Mouse (Mus musculus): ENCODE measurements around the gene Ogg1. TPM values are rescaled to one million over a fixed set of nuclear protein-coding genes. Genes with fewer than 3 reads are reported as not detected.

The Ogg1 gene
- polyA plus RNA-seq, 2 experiments = 4.5 to 8.0 TPM

DNA sequence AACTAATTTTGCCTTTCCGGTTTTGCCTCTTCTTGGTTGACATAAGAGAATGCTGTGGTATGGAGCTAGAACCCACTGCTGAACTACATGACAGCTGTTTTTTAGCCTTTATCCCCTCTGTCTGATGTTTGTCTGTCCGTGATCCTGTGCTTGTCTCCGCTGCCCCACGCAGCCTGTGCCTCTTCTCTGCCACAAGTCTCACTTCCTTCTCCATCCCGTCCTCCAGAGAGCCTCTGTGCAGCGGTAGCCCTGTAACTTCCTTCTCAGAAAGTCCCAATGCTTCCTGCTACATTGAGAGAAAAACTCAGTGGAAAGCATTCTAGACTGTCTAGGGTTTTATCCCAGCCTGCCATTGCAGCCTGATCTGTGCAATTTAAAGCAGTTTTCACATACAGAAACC lies 52.5 kb downstream of the Ogg1 start:
- no peak for TF ChIP-seq CTCF (IDR thresholded peaks at IDR 0.05; ENCODE audit: low read depth)
- no peak for TF ChIP-seq EP300 (IDR thresholded peaks at IDR 0.05; ENCODE audit: low read depth)

DNA sequence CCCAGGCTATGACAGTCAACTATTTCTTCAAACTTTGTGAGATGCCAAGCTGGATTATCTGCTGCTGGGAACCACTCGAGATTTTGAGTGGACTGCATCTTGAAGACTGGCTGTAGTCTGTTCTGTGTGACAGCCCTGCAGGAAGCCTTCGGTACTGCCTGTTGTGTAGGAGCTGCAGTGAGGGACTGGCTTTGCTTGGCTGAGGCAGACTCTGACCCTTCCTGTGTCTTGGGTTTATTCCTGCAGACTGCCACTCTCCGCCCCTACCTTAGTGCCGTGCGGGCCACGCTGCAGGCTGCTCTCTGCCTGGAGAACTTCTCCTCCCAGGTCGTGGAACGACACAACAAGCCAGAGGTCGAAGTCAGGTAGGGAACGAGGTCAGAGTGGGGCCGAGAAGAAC lies 53.7 kb downstream of the Ogg1 start:
- TF ChIP-seq EP300 (IDR thresholded peaks at IDR 0.05; ENCODE audit: low read depth) = no peak
- peak; percentile 33; the same call in 1 of the 2 replicates for TF ChIP-seq CTCF (IDR thresholded peaks at IDR 0.05; ENCODE audit: low read depth)
- H3K4me3 ChIP-seq (ENCODE audit: insufficient read depth in 1 of 2, low read depth in 2 of 2, low read length in 2 of 2) = no peak overlapping the region
- DNase-seq (ENCODE audit: low read depth in 3 of 3, low spot score in 3 of 3) = no peak
- 87% methylated on average over 11 of the region's 11 CpGs for WGBS (ENCODE audit: insufficient replicate concordance)
- H3K4me2 ChIP-seq (ENCODE audit: low read depth) = no peak overlapping the region; the same call in 1 of the 2 replicates
- H3K36me3 ChIP-seq (replicated peaks; ENCODE audit: control insufficient read depth, insufficient read depth, low read depth) = peaks cover 50% of the 10 kb centered on the region
- H3K27me3 ChIP-seq (ENCODE audit: control insufficient read depth, insufficient read depth, low read length) = no peaks in the 10 kb centered on the region
- H3K27ac ChIP-seq = no peak overlapping the region
- no peak overlapping the region for H3K9ac ChIP-seq (replicated peaks)
- H3K9me3 ChIP-seq (ENCODE audit: control insufficient read depth, low read length) = no peaks in the 10 kb centered on the region
- H3K4me1 ChIP-seq (replicated peaks; ENCODE audit: control insufficient read depth in 2 of 2, insufficient read depth in 2 of 2, low read length in 1 of 2) = peaks cover 16 to 17% of the 10 kb centered on the region in 2 experiments
- no peak for ATAC-seq (ENCODE audit: insufficient read depth)

More for the DNA sequence above, 52.5 kb downstream of the Ogg1 start:
- 29% methylated on average over 6 of the region's 6 CpGs for WGBS (ENCODE audit: insufficient replicate concordance)
- no peak overlapping the region; the same call in 1 of the 2 replicates for H3K27ac ChIP-seq
- ATAC-seq (ENCODE audit: insufficient read depth) (no peak), DNase-seq (ENCODE audit: low read depth in 3 of 3, low spot score in 3 of 3) (no peak)
- no peaks in the 10 kb centered on the region for H3K27me3 ChIP-seq (ENCODE audit: control insufficient read depth, insufficient read depth, low read length)
- H3K4me3 ChIP-seq (ENCODE audit: insufficient read depth in 1 of 2, low read depth in 2 of 2, low read length in 2 of 2) = peak overlapping the region; percentile 91 to 100
- peaks cover 47% of the 10 kb centered on the region for H3K36me3 ChIP-seq (replicated peaks; ENCODE audit: control insufficient read depth, insufficient read depth, low read depth)
- H3K4me2 ChIP-seq (ENCODE audit: low read depth) = peak overlapping the region; percentile 98
- H3K4me1 ChIP-seq (replicated peaks; ENCODE audit: control insufficient read depth in 2 of 2, insufficient read depth in 2 of 2, low read length in 1 of 2) = peaks cover 16 to 17% of the 10 kb centered on the region in 2 experiments
- no peaks in the 10 kb centered on the region for H3K9me3 ChIP-seq (ENCODE audit: control insufficient read depth, low read length)
- peak overlapping the region; percentile 99 for H3K9ac ChIP-seq (replicated peaks)

DNA sequence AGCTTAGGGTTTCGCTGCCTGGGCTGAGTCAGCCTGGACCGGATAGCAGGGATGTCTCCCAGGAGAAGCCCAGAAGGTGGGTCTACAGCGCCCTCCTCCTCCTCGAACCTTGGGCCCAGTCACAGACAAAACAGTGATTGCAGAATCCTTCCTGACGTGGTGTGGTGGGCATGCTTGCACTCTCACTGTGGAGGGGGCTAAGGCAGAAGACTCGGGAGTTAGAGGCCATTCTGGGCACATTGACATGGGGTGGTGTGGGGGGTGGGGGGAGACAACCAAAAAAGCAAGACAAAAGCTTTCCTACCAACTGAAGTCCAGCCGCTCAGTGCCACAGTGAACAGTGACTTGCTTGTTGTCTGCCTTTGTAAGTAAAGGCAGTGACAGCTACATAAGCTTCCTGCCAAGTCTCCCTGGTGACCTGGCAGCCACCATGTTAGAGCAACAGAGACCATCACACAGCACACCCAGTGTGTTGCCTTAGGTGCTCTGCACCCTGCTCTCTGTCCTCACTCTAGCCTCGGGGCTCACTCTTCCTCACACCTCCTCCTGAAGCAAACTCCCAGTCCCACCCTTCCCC lies 57.7 kb downstream of the Ogg1 start:
- H3K9me3 ChIP-seq (ENCODE audit: control insufficient read depth, low read length) = no peaks in the 10 kb centered on the region
- H3K4me2 ChIP-seq (ENCODE audit: low read depth) = no peak overlapping the region
- H3K36me3 ChIP-seq (replicated peaks; ENCODE audit: control insufficient read depth, insufficient read depth, low read depth) = peaks cover 82% of the 10 kb centered on the region
- DNase-seq (ENCODE audit: low read depth in 3 of 3, low spot score in 3 of 3) (no peak), ATAC-seq (ENCODE audit: insufficient read depth) (no peak)
- no peak for TF ChIP-seq CTCF (IDR thresholded peaks at IDR 0.05; ENCODE audit: low read depth)
- no peak for TF ChIP-seq EP300 (IDR thresholded peaks at IDR 0.05; ENCODE audit: low read depth)
- H3K4me1 ChIP-seq (replicated peaks; ENCODE audit: control insufficient read depth in 2 of 2, insufficient read depth in 2 of 2, low read length in 1 of 2) = peaks cover 5 to 6% of the 10 kb centered on the region in 2 experiments
- 75% methylated on average over 8 of the region's 8 CpGs for WGBS (ENCODE audit: insufficient replicate concordance)
- no peak overlapping the region for H3K27ac ChIP-seq
- no peaks in the 10 kb centered on the region for H3K27me3 ChIP-seq (ENCODE audit: control insufficient read depth, insufficient read depth, low read length)
- no peak overlapping the region for H3K4me3 ChIP-seq (ENCODE audit: insufficient read depth in 1 of 2, low read depth in 2 of 2, low read length in 2 of 2)
- no peak overlapping the region for H3K9ac ChIP-seq (replicated peaks)

Other genes starting within 250 kb of the Ogg1 start
- gene Setd5, start 249.6 kb upstream of the Ogg1 start, polyA plus RNA-seq (2012; rRNA removed) = 10.5 and 11.8 TPM in 2 replicates
- gene Setd5, start 249.6 kb upstream of the Ogg1 start, polyA plus RNA-seq (2014; fragmentation: Nextera tagmentation; extraction: Ambion mirVana) = 14.1 and 16.2 TPM in 2 replicates
- 0.06 TPM in 1 of 2 replicates, not detected in the other for gene Lhfpl4, start 131.6 kb upstream of the Ogg1 start, polyA plus RNA-seq (2012; rRNA removed)
- 0.13 TPM in 1 of 2 replicates, not detected in the other for gene Lhfpl4, start 131.6 kb upstream of the Ogg1 start, polyA plus RNA-seq (2014; fragmentation: Nextera tagmentation; extraction: Ambion mirVana)
- 11.6 and 13.6 TPM in 2 replicates for gene Mtmr14, start 89.1 kb upstream of the Ogg1 start, polyA plus RNA-seq (2012; rRNA removed)
- gene Mtmr14, start 89.1 kb upstream of the Ogg1 start, polyA plus RNA-seq (2014; fragmentation: Nextera tagmentation; extraction: Ambion mirVana) = 16.0 and 17.0 TPM in 2 replicates
- gene Cpne9, start 44.7 kb upstream of the Ogg1 start, polyA plus RNA-seq (2012; rRNA removed) = 0.02 TPM in 2 replicates
- gene Cpne9, start 44.7 kb upstream of the Ogg1 start, polyA plus RNA-seq (2014; fragmentation: Nextera tagmentation; extraction: Ambion mirVana) = not detected in 2 replicates
- gene Brpf1, start 19.8 kb upstream of the Ogg1 start, polyA plus RNA-seq (2012; rRNA removed) = 9.4 and 11.7 TPM in 2 replicates
- 6.7 and 7.5 TPM in 2 replicates for gene Brpf1, start 19.8 kb upstream of the Ogg1 start, polyA plus RNA-seq (2014; fragmentation: Nextera tagmentation; extraction: Ambion mirVana)
- 6.9 and 9.0 TPM in 2 replicates for gene Camk1, start 17.0 kb downstream of the Ogg1 start, polyA plus RNA-seq (2012; rRNA removed)
- 16.3 and 19.7 TPM in 2 replicates for gene Camk1, start 17.0 kb downstream of the Ogg1 start, polyA plus RNA-seq (2014; fragmentation: Nextera tagmentation; extraction: Ambion mirVana)
- gene Tada3, start 50.9 kb downstream of the Ogg1 start, polyA plus RNA-seq (2012; rRNA removed) = 10.3 and 15.1 TPM in 2 replicates
- gene Tada3, start 50.9 kb downstream of the Ogg1 start, polyA plus RNA-seq (2014; fragmentation: Nextera tagmentation; extraction: Ambion mirVana) = 15.6 and 18.7 TPM in 2 replicates
- gene Arpc4, start 51.1 kb downstream of the Ogg1 start, polyA plus RNA-seq (2012; rRNA removed) = 37.2 and 43.7 TPM in 2 replicates
- 102 and 103 TPM in 2 replicates for gene Arpc4, start 51.1 kb downstream of the Ogg1 start, polyA plus RNA-seq (2014; fragmentation: Nextera tagmentation; extraction: Ambion mirVana)
- gene Ttll3, start 62.3 kb downstream of the Ogg1 start, polyA plus RNA-seq (2012; rRNA removed) = 1.6 and 2.3 TPM in 2 replicates
- 0.41 and 0.44 TPM in 2 replicates for gene Ttll3, start 62.3 kb downstream of the Ogg1 start, polyA plus RNA-seq (2014; fragmentation: Nextera tagmentation; extraction: Ambion mirVana)
- 8.1 and 12.8 TPM in 2 replicates for gene Rpusd3, start 92.4 kb downstream of the Ogg1 start, polyA plus RNA-seq (2012; rRNA removed)
- gene Rpusd3, start 92.4 kb downstream of the Ogg1 start, polyA plus RNA-seq (2014; fragmentation: Nextera tagmentation; extraction: Ambion mirVana) = 8.6 and 11.0 TPM in 2 replicates
- gene Cidec, start 108.8 kb downstream of the Ogg1 start, polyA plus RNA-seq (2012; rRNA removed) = 0.02 TPM in 2 replicates
- 0.13 TPM in 1 of 2 replicates, not detected in the other for gene Cidec, start 108.8 kb downstream of the Ogg1 start, polyA plus RNA-seq (2014; fragmentation: Nextera tagmentation; extraction: Ambion mirVana)
- gene Jagn1, start 115.6 kb downstream of the Ogg1 start, polyA plus RNA-seq (2012; rRNA removed) = 23.1 and 24.3 TPM in 2 replicates
- gene Jagn1, start 115.6 kb downstream of the Ogg1 start, polyA plus RNA-seq (2014; fragmentation: Nextera tagmentation; extraction: Ambion mirVana) = 27.0 and 31.7 TPM in 2 replicates
- gene Il17re, start 131.5 kb downstream of the Ogg1 start, polyA plus RNA-seq (2012; rRNA removed) = 0.11 and 0.24 TPM in 2 replicates
- 0.08 TPM in 1 of 2 replicates, not detected in the other for gene Il17re, start 131.5 kb downstream of the Ogg1 start, polyA plus RNA-seq (2014; fragmentation: Nextera tagmentation; extraction: Ambion mirVana)
- gene Il17rc, start 144.5 kb downstream of the Ogg1 start, polyA plus RNA-seq (2012; rRNA removed) = 3.4 and 4.3 TPM in 2 replicates
- gene Il17rc, start 144.5 kb downstream of the Ogg1 start, polyA plus RNA-seq (2014; fragmentation: Nextera tagmentation; extraction: Ambion mirVana) = 3.4 and 5.6 TPM in 2 replicates
- gene Creld1, start 156.3 kb downstream of the Ogg1 start, polyA plus RNA-seq (2012; rRNA removed) = 2.7 and 3.1 TPM in 2 replicates
- gene Creld1, start 156.3 kb downstream of the Ogg1 start, polyA plus RNA-seq (2014; fragmentation: Nextera tagmentation; extraction: Ambion mirVana) = 3.9 and 5.1 TPM in 2 replicates
- not detected in 2 replicates for gene Prrt3, start 175.0 kb downstream of the Ogg1 start, polyA plus RNA-seq (2012; rRNA removed)
- not detected in 2 replicates for gene Prrt3, start 175.0 kb downstream of the Ogg1 start, polyA plus RNA-seq (2014; fragmentation: Nextera tagmentation; extraction: Ambion mirVana)
- gene Emc3, start 204.7 kb downstream of the Ogg1 start, polyA plus RNA-seq (2012; rRNA removed) = 16.3 and 20.7 TPM in 2 replicates
- gene Emc3, start 204.7 kb downstream of the Ogg1 start, polyA plus RNA-seq (2014; fragmentation: Nextera tagmentation; extraction: Ambion mirVana) = 39.4 and 41.5 TPM in 2 replicates
- gene Fancd2, start 204.7 kb downstream of the Ogg1 start, polyA plus RNA-seq (2012; rRNA removed) = 6.9 and 8.4 TPM in 2 replicates
- gene Fancd2, start 204.7 kb downstream of the Ogg1 start, polyA plus RNA-seq (2014; fragmentation: Nextera tagmentation; extraction: Ambion mirVana) = 9.1 and 10.7 TPM in 2 replicates